Mouse (Mus musculus): ENCODE results near the gene Calhm1. TPM values are rescaled to one million over a fixed set of nuclear protein-coding genes. Genes with fewer than 3 reads are reported as not detected.

The Calhm1 gene
- not detected in 2 replicates for polyA plus RNA-seq (2015; fragmentation: Nextera tagmentation; extraction: Ambion mirVana)

GRCm38 (mm10) chr19:47144154-47144553 lies at the start of gene Calhm1:
Calhm1 (minus strand) TSS chr19:47144254.

GRCm38 (mm10) chr19:47178431-47179271 lies 34.6 kb upstream of the Calhm1 start, which contains the start of gene Neurl1a:
Neurl1a (plus strand) TSS chr19:47178820.

GRCm38 (mm10) chr19:47157664-47158063 lies 13.6 kb upstream of the Calhm1 start, which contains the start of gene Calhm3:
Calhm3 (minus strand) TSS chr19:47157764.

GRCm38 (mm10) chr19:47137771-47138421 lies 6.2 kb downstream of the Calhm1 start, which contains the start of gene Calhm2:
Calhm2 (minus strand) TSS chr19:47138294.

Other genes starting within 250 kb of the Calhm1 start
- 0.11 and 0.17 TPM in 2 replicates for gene Ina, start 129.6 kb downstream of the Calhm1 start, polyA plus RNA-seq (2015; fragmentation: Nextera tagmentation; extraction: Ambion mirVana)
- gene Nt5c2, start 129.1 kb downstream of the Calhm1 start, polyA plus RNA-seq (2015; fragmentation: Nextera tagmentation; extraction: Ambion mirVana) = 61.2 and 67.5 TPM in 2 replicates
- gene Pcgf6, start 93.3 kb downstream of the Calhm1 start, polyA plus RNA-seq (2015; fragmentation: Nextera tagmentation; extraction: Ambion mirVana) = 4.3 and 5.2 TPM in 2 replicates
- gene Taf5, start 76.5 kb downstream of the Calhm1 start, polyA plus RNA-seq (2015; fragmentation: Nextera tagmentation; extraction: Ambion mirVana) = 1.8 and 1.9 TPM in 2 replicates
- 2,727 and 2,888 TPM in 2 replicates for gene Usmg5, start 53.6 kb downstream of the Calhm1 start, polyA plus RNA-seq (2015; fragmentation: Nextera tagmentation; extraction: Ambion mirVana)
- 3.4 and 3.9 TPM in 2 replicates for gene Pdcd11, start 53.5 kb downstream of the Calhm1 start, polyA plus RNA-seq (2015; fragmentation: Nextera tagmentation; extraction: Ambion mirVana)
- 4.4 and 4.6 TPM in 2 replicates for gene Calhm2, start 6.0 kb downstream of the Calhm1 start, polyA plus RNA-seq (2015; fragmentation: Nextera tagmentation; extraction: Ambion mirVana)
- gene Calhm3, start 13.5 kb upstream of the Calhm1 start, polyA plus RNA-seq (2015; fragmentation: Nextera tagmentation; extraction: Ambion mirVana) = not detected in 2 replicates
- 14.5 and 16.1 TPM in 2 replicates for gene Neurl1a, start 34.6 kb upstream of the Calhm1 start, polyA plus RNA-seq (2015; fragmentation: Nextera tagmentation; extraction: Ambion mirVana)